Mouse (Mus musculus) embryo, embryonic 10.5 days (tissue): ENCODE data around the gene Klhl26.
A peak's percentile ranks its signal among the peaks of the same experiment; 100 is the strongest.

Experiments
- DNase-seq: peaks from one replicate; pipeline ENCODE4 v3.0.0-alpha.2; 2015; ENCODE audit warnings: low spot score

The Klhl26 gene

DNA sequence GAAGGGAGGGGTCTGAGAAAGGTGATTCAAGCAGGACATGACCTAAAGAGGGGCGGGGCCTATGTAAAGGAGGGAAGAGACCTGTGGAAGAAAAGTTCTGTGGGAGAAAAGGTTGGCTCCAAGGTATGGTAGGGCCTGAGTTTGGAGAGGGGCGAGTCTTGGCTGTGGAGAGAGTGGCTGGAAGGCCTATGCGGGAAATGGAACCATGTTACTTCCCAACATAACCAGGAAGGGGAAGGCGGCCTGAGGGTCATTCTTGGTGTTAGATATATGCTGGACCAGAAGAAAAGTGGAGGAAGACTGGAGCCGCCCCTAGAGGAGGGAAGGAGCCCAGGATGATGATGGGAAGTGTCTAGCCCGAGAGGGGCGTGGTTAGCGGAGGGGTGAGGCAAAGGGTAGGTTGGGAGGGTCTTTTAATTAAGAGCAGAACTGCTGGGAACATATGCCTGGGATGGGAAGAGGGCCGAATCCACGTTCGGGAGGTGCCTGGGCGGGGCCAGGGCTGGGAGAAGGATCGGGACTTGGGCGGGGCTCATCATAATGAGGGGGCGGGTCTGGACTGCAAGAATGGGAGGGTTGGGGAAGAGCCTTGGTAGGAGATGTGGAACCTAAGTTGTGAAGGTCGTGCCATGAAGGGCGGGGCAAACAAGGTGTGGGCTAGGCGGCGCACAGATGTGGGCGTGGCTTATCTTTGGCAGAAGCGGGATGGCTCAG lies 658 bp upstream of the Klhl26 start:
- DNase-seq, result peak; percentile 73

DNA sequence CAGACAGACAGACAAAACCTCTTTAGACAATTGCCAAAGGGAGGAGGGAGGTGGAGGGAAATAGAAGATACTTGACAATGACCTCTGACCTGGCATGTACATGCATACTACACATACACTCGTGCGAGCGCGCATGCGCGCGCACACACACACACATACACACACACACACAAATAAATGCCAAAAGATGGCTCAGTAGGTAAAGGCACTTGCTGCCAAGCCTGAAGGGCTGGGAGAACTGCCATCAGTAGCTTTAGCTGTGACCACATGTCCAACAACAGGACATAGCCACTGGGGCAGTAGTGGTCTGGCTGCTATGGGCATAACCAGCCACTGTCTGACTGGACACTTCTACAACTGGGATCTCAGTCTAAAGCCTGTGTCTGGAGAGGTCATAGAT lies 4.9 kb downstream of the Klhl26 start:
- no peak for DNase-seq

DNA sequence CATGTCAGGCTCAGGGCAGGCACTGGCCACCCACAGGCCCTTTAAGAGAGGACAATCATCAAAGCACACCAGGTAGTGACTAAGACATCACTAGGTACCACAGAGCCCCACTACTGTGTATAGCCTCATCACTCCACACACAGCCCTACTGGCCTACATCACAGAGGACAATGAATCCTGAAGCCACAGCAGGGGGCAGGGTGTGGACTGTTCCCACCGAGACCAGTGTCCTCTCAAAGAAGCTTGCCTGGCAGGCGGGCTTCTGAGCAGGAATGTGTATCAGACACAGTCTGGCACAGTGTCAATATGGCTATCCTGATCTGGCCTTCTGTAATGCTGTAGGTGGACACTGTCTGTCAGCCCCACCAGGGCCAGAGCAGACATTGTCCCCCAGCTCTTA lies 6.8 kb downstream of the Klhl26 start:
- no peak for DNase-seq

GRCm38 (mm10) chr8:70469295-70469916 lies 7.4 kb downstream of the Klhl26 start:
- DNase-seq, result peak; percentile 13

DNA sequence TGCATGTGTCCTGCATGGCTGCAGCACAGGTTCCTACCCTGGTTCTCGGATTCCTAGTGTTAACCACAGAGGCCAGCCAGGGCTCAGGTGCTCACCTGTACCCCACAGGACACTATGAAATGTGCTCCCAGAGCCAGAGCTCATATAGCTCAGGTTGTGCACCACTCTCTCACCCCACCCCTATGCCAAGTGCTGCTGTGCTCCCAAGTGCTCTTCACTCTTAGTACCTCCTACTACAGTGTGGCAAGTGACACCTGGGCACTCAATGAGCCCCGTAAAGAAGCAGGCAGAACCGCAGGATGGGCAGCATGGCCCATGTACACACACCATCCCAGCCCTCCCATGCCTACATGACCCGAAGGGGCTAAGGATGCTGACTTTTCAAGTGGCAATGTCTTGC lies 8.0 kb downstream of the Klhl26 start:
- DNase-seq, result no peak

GRCm38 (mm10) chr8:70467907-70468306 lies 8.9 kb downstream of the Klhl26 start:
- DNase-seq, result no peak

- DNase-seq, result no peak
These were observed 9.5 kb downstream of the Klhl26 start for GRCm38 (mm10) chr8:70467229-70467725.

GRCm38 (mm10) chr8:70466771-70467170 lies 10.0 kb downstream of the Klhl26 start:
- DNase-seq, result no peak

DNA sequence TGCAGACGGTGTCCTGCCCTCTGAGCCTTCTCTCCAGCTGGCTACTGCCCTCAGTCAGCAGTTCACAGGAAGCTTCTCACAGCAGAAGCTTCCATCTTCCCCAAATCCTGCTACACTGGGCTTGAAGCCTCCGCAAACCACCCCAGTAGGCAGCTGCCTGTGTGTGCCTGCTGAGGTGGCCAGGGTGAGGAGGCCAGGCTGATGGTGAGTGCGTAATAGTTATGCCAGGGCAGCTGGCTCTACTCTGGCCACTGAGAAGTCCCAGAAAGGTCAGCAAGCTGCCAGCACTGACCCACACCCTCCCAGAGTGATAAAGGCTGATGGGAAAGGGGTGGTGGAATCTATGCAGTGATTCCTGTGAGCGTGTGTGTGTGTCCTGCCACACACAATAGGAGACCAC lies 10.5 kb downstream of the Klhl26 start:
- no peak for DNase-seq

DNA sequence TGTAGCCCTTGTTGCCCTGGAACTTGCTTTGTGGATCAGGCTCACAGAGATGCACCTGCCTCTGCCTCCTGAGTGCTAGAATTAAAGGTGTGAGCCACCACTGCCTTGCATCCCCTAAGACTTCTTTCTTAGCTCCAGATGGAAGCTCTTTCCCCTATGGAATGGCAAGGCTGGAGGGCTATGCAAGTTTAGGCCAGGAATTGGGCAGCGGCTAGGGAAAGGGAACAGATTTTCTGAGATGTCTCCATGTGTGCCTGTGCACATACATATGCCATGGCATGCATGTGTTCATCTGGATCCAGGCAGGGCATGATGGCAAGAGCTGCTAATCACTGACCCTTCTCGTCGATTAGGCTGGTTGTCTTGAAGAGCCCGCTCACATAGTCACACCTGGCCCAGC lies 11.1 kb downstream of the Klhl26 start:
- DNase-seq, result no peak

DNA sequence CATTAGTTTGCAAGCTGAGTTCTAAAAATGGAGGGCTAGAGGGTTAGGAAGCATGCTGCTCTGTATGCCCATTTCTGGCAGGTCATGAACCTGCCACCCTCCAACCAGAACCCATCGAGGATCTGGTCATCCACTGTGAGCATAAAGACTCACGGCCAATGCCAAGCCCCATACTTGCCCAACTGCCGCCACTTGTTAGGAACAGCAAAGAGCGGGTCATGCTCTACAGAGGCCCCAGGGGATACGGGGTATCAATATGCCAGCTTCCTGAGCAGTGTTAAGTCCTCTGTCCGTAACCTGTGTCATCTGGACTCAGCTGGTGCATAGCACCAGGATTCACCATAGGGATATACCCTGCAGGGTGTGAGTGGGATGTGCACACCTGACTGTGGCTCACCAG lies 12.6 kb downstream of the Klhl26 start:
- DNase-seq, result no peak

DNA sequence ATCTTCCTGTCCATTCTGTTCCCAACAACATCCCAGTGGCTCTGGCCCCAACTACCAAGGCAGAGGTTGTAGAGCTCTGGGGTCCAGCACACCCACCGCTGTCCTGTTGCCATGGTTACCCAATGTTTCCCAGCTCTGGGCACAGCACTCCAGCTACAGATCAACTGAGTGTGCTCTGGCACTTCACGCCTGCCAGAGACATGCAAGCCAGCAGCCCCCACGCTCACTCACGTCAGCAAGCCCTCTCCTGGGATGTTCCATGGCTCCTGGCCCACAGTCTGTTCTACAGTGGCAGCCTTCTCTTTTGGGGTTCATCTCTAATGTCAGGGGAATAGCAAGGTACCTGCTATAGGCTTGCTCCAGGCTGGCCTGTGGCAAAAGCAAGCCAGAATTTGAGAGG lies 13.5 kb downstream of the Klhl26 start:
- DNase-seq, result no peak

DNA sequence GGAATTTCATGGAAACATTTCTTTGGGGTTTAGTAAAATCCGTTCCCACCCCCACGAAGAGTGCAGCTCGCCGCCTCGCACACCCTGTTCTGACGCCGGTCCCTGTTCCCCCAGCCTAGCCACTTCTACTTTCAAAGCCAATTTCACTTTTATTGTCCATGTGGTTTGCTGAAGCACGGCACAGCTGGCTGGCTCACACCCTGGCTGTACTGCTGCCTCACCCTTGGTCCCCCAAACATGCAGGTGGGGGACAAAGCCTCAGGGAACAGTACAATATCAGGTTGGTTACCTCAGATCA lies 14.3 kb downstream of the Klhl26 start:
- DNase-seq, result no peak

DNA sequence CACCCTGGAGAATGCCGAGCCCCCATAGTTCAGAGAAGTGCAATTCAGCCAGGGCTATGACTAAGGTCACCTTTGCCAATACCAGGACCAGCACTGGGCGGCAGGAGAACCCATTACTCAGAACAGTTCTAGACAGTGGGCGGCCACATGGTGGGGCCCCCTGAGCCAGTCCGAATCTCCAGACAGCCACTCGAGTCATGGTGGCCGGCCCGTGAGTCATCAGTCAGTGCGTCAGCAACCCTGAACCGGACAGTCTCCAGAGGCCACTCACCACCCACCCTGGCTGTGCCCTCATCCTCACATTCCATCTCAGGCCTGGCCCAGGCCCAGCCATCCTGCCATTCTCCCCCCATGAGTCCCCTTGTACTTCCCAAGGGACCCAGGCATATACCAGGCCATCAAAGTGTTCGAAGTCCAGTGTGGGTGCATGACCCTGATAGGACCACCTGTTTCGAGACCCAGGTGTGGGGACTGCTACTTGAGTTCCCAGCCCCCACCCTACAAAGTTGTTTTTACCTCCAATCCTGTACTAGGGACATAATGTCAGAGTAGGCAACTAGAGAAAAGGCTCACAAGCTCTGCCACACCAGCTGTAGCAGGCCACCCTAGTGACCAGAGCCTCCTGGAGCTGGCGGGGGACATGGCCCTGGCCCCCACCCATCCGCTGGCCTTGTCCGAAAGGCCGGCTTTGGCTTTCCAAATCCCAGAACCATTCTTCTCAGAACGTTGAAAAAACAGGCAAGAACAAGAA lies 14.8 kb downstream of the Klhl26 start:
- no peak for DNase-seq

DNA sequence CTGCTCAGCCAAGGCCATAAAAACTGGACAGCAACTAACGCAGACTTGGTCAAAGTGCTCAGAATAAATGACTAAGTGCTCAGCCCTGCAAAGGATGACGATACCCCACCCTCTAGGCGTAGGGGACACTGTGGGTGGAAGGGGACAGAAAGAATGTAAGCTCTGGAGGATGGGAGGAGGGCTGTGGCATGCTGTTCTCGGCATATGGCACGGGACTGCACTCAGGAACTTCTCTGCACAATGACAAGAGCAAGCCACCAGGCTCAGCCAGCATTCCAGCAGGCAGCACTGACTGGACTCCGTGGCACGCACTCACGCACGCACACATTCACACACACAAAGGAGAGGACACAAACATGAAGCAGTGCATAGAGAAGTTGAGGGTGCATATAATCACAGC lies 16.2 kb downstream of the Klhl26 start:
- no peak for DNase-seq

DNA sequence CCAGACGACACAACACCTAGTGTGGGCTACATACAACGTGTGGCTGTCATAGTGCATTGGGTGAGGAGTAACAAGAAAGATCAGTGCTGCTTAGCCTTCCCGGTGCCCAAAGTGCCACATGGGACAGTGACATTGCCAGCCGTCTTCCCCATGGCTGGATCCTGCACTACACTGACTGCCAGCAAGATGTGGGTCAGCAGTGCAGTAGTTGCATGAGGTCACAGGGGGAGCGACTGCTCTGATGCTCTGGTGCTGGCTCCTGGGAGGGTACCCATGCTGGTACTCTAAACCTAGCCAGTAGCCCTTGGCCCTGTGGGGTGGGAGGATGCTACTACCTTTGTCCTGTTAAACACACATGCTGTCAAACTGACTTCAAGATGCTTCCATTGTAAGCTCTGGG lies 16.6 kb downstream of the Klhl26 start:
- no peak for DNase-seq

DNA sequence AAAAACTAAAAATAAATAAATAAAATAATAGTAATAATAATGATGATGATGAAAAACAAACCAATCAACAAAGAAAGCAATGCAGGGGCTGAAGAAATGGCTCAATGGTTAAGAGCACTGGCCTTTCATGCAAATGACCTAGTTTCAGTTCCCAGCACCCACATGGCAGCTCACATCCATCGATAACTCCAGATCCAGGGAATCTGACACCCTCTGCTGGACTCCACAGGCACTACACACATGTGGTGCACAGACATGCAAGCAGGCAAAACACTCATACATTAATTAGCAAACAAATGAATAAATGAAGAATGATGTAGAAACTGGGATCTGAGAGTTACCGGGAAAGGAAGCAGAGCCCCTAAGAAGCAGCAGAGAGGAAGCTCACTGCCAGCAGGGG lies 17.1 kb downstream of the Klhl26 start:
- DNase-seq, result no peak

GRCm38 (mm10) chr8:70458462-70458861 lies 18.3 kb downstream of the Klhl26 start:
- DNase-seq, result no peak

DNA sequence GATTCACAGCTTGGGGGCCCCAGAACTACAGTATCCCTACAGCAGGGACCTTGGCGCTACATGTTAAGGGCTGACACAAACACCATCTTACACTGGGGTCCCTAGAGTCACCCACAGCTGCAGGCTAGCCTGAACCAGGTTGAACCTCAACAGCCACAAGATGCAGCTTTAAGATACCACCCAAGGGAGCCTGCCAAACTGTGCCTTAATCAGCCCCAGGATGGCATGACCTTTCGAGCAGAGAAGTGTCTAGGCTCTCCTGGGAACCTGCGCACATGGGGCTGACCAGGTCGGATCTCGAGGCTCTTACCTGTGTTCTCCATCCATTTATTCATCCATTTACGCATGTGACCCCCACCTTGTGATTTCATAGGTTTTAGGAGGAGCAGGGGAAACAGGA lies 18.9 kb downstream of the Klhl26 start:
- no peak for DNase-seq

DNA sequence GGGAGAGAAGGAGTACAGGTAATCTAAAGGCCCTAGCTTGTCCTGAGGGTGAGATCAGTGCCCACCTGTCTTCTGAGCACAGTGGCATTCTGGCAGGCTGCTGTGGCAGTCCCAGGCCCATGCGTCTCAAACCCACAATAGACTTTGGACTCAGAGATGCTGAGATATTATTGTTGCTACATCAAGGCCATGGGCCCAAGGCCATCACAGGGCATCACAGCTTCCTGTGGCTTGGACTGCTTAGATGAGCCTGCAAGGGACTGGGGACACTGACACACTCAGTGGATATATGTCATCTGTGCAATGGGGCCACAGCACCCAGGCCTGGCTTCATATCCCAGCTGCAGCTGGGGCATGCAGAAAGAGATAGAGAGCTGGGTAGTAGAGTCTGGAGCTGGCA lies 19.8 kb downstream of the Klhl26 start:
- DNase-seq, result no peak

DNA sequence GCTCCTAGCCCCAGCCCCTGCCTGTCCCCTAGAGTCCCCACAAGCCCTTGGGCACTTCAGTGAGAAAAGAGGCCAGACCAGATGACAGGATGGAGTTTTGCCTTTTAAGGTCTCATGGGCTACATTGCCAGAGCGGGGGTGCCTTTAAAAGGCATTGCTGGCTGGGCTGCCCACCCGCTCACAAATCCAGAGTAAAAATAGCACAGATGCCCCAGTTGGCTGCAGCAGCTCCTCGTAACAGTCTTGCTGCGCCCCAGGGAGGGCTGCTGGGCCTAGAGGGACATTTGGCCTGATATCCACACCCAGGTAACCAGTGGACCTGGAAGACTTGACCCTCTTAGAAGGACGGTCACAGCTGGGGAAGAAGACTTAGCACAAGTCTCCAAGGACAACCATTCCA lies 22.9 kb downstream of the Klhl26 start:
- no peak for DNase-seq

DNA sequence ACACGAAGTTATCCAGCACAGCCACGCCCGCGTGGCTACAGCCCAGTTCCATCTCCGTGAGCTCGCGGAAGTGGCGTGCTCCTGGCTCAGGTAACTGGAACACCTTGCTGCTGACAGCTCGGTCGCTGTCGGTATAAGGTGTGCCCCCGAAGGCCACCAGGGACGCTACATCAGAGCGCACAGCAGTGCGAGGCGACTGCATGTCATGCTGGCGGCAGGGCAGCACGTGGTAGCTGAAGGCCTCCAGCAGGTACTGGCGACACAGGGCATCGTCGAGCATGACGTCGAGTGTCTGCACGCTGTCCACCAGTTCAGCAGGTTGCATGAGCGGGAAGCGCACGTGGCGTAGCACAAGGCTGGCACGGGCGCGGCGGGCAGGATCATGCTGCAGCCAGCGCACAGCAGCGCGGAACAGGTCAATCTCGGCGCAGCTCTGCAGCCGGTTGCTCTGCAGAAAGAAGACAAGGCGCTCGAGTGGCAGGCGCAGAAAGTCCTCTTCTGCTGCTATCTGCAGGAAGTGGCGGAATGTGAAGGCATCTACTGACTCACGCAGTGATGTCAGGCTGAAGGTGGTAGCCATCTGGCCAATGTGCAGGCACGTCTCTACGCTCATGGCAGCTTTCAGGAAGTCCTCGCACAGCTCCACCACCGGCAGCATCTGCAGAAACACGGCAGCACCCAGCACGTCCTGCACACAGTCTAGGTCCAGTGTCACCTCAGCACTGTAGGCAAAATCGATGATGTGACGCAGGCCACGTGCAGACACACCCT lies 24.4 kb downstream of the Klhl26 start:
- DNase-seq, result no peak
